Mouse (Mus musculus): ENCODE measurements at regions not wholly inside any gene's neighbourhood (a gene's known extent, or its start where the extent isn't known, plus 50 kb on each side); places are given as distances from the start of the nearest gene placed in this dataset.

DNA sequence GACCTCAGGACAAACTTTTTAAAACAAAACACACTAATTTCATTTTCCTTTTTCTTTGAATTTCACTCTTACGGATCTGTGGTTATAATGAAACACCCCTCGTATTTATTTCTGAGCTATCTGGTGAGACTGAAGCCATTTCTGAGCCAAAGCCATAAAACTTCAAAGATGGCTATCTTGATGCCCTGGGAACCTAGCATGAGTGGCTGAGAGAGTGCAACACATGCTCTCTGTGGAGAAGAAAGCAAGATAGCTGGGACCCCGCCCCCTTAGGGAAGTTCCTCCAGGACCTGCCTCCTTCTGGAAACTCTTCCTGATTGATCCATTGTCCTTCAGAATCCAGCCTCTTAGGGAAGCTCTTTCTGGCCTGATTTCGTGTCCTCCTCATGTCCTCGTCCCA is 57.6 kb upstream of the Myb start:
- 86% methylated on average over 5 of the region's 5 CpGs for WGBS
- no peak for TF ChIP-seq CTCF (IDR thresholded peaks at IDR 0.05; ENCODE audit: low read depth)
- Histone ChIP-seq H3K9me3 (ENCODE audit: low read length) (no peaks in the 10 kb centered on the region), H3K9ac (no peak overlapping the region), H3K36me3 (ENCODE audit: insufficient read depth) (no peaks in the 10 kb centered on the region), H3K4me3 (ENCODE audit: low read depth, low read length) (no peak overlapping the region), H3K4me1 (ENCODE audit: insufficient read depth) (no peaks in the 10 kb centered on the region), H3K27me3 (ENCODE audit: insufficient read depth, low read length) (no peaks in the 10 kb centered on the region), H3K27ac (ENCODE audit: low read depth, low read length) (no peak overlapping the region), H3K4me2 (ENCODE audit: low read depth) (no peak overlapping the region)
- ATAC-seq: no peak
- DNase-seq: no peak

DNA sequence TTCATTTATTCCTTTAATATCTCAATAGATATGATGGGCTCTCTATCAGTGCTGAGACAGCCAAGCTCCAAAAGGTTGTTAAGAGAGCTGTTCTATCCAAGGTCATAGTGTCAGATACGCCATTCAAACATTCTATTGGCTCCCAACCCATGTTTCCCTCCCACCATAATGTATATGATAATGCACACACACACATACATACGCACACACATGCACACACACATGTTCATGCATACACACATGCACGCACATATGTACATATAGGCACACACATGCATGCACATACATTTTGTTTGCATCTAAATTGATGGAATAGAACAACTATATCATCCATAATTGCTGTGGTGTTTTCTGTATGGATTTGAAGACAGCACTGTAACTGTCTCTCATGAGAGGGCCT is 60.0 kb upstream of the Myb start:
- H3K4me2 ChIP-seq (ENCODE audit: low read depth): no peak overlapping the region
- no peak for TF ChIP-seq CTCF (IDR thresholded peaks at IDR 0.05; ENCODE audit: low read depth)
- ATAC-seq (no peak), DNase-seq (no peak)
- no peaks in the 10 kb centered on the region for H3K27me3 ChIP-seq (ENCODE audit: insufficient read depth, low read length)
- H3K9me3 ChIP-seq (ENCODE audit: low read length): no peaks in the 10 kb centered on the region
- H3K27ac ChIP-seq (ENCODE audit: low read depth, low read length): no peak overlapping the region
- no peaks in the 10 kb centered on the region for H3K4me1 ChIP-seq (ENCODE audit: insufficient read depth)
- WGBS: 94% methylated on average over 3 of the region's 3 CpGs
- H3K4me3 ChIP-seq (ENCODE audit: low read depth, low read length): no peak overlapping the region
- H3K36me3 ChIP-seq (ENCODE audit: insufficient read depth): no peaks in the 10 kb centered on the region
- H3K9ac ChIP-seq: no peak overlapping the region

DNA sequence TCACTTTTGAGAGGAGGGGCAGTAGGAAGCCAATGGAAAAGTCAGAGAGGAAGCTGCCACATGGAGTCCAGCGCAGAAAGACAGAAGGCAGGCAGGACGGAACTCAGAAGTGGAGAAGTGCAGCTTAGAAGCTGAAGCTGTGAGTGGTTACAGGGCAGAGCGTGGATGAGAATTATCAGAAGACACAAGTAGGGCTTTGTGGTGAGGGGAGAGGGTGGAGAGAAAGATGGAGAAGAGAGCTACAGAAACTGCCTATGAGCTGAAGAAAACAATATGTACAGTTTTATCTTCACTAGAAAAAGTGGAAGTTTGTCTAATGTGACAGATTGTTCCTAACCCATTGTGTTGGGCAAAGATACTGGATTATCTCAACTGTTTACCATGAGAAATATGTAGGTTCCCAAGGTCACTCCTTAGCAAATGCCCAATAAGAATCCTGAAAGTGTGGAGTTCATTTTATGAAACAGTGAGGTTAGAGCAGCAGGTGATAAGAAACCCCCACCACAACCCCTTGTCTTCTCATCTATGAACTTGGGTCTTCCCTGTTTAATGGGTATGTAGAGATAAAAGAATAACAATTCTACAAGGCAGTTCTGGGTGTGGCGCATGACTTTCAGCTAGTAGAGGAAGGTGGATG is 60.6 kb upstream of the Myb start:
- H3K36me3 ChIP-seq (ENCODE audit: insufficient read depth): no peaks in the 10 kb centered on the region
- no peaks in the 10 kb centered on the region for H3K4me1 ChIP-seq (ENCODE audit: insufficient read depth)

DNA sequence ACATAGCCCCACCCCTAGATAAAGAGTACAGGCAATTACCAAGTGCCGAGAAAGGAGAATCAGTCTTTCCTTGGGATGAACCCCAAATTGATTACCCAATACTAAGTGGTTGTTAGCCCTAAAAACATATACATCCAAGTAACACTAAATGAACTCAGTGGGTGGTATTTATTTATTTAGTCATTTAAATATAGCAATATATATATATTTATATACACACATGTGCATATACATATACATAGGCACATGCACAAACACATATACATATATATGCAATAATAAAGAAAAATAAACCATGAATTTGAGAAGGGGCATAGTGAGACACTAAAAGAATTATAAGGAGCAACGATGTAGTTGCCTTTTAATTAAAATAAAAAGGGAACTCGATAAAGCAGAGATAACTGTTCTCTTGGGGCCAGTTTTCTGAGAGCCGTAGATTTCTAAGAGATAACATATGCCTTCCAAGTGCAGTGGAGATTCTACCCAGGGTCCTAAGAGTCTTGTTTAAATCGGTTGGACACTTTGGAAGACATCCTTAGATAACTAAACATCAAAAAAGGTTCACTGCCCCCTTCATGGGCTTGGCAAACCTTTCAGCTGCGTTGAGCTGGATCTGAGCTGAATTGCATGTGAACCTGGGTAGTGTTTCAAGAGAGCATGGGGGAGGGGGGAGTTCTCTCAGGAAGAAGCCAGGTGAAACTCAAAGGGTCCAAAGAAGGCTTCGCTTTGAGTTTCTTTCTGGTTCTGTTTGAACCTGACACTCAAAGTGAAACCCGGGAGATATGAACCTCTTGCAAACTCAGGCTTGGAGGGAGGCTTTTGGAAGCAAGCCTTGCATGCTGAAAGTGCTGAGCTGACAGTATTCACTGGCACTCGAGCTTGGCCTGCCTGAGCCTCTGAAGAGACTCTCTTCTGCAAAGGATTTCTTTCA is 61.6 kb upstream of the Myb start:
- no peaks in the 10 kb centered on the region for H3K27me3 ChIP-seq (ENCODE audit: insufficient read depth, low read length)
- H3K36me3 ChIP-seq (ENCODE audit: insufficient read depth): no peaks in the 10 kb centered on the region
- no peak overlapping the region for H3K9ac ChIP-seq
- no peaks in the 10 kb centered on the region for H3K9me3 ChIP-seq (ENCODE audit: low read length)
- WGBS: 73% methylated on average over 9 of the region's 9 CpGs
- no peaks in the 10 kb centered on the region for H3K4me1 ChIP-seq (ENCODE audit: insufficient read depth)
- no peak for DNase-seq
- H3K4me3 ChIP-seq (ENCODE audit: low read depth, low read length): no peak overlapping the region
- no peak for ATAC-seq
- TF ChIP-seq CTCF (IDR thresholded peaks at IDR 0.05; ENCODE audit: low read depth): no peak
- no peak overlapping the region for H3K4me2 ChIP-seq (ENCODE audit: low read depth)
- no peak overlapping the region for H3K27ac ChIP-seq (ENCODE audit: low read depth, low read length)

More for the DNA sequence above, 60.6 kb upstream of the Myb start:
- no peak overlapping the region for H3K9ac ChIP-seq
- no peaks in the 10 kb centered on the region for H3K27me3 ChIP-seq (ENCODE audit: insufficient read depth, low read length)
- ATAC-seq (no peak), DNase-seq (no peak)
- H3K4me3 ChIP-seq (ENCODE audit: low read depth, low read length): no peak overlapping the region
- H3K4me2 ChIP-seq (ENCODE audit: low read depth): no peak overlapping the region
- H3K27ac ChIP-seq (ENCODE audit: low read depth, low read length): no peak overlapping the region
- no peak for TF ChIP-seq CTCF (IDR thresholded peaks at IDR 0.05; ENCODE audit: low read depth)
- H3K9me3 ChIP-seq (ENCODE audit: low read length): no peaks in the 10 kb centered on the region
- WGBS: 94% methylated on average over 4 of the region's 4 CpGs

DNA sequence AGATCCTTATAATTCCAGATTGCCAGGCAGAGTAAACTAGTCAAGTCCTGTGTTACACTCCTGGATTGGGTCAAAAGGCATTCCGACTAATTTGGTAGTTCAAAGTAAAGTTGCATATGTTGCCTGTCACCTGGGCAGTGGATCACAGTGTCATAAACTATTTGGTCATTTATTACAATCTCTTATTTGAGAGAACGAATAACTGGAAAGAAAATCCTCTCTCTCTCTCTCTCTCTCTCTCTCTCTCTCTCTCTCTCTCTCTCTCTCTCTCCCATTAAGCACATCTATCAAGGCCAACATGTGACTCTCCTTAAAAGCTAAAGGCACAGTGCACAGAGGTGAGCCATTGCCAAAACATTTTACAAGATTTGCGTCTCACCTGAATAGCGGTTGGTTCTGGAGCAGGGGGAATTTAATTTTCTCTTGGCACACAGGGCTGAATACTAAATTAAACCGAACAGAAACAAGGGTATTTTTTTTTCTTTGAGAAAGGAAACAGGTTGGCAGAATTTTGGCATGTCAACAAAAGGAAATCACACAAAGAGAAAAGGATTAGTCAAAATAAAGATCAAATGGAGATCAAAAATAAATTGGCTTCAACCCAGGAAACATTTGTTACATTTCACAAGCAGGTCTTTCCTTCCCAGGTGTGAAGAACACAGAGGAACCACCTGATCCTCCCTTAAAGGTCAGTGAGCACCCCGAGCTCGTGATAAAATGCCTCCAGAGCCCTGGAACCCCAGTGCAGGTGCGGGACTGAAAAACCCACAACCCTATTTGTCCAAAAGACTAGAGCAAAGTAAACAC is 62.5 kb upstream of the Myb start:
- 63% methylated on average over 8 of the region's 8 CpGs for WGBS
- peak; percentile 51; the same call in 1 of the 2 replicates for ATAC-seq

DNA sequence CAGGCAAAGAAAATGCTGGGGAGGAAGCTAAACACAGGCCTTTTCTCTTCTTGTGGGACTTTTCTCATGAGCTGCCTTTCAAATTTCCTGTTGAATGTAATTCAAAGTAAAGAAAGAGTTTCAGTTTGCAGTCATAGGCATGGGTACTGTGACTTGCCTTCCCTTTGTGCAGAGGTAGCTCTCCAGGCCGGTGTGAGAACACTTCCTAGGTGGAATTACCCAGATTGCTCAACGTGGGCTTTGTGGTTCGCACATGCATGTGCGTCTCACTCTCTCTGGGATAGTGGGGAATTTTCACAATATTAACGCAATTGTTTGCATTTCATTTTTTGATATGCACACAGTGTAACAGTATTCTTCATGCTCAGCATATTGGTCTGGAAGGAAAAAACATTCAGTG is 63.4 kb upstream of the Myb start:
- no peak overlapping the region for H3K27ac ChIP-seq (ENCODE audit: low read depth, low read length)
- H3K4me2 ChIP-seq (ENCODE audit: low read depth): no peak overlapping the region
- DNase-seq (no peak), ATAC-seq (no peak)
- H3K9ac ChIP-seq: no peak overlapping the region
- H3K4me1 ChIP-seq (ENCODE audit: insufficient read depth): no peaks in the 10 kb centered on the region
- WGBS: 91% methylated on average over 5 of the region's 5 CpGs
- TF ChIP-seq CTCF (IDR thresholded peaks at IDR 0.05; ENCODE audit: low read depth): no peak
- no peaks in the 10 kb centered on the region for H3K9me3 ChIP-seq (ENCODE audit: low read length)
- no peaks in the 10 kb centered on the region for H3K27me3 ChIP-seq (ENCODE audit: insufficient read depth, low read length)
- H3K4me3 ChIP-seq (ENCODE audit: low read depth, low read length): no peak overlapping the region
- no peaks in the 10 kb centered on the region for H3K36me3 ChIP-seq (ENCODE audit: insufficient read depth)

More for the DNA sequence above, 62.5 kb upstream of the Myb start:
- H3K27me3 ChIP-seq (ENCODE audit: insufficient read depth, low read length): no peaks in the 10 kb centered on the region
- no peaks in the 10 kb centered on the region for H3K9me3 ChIP-seq (ENCODE audit: low read length)
- no peaks in the 10 kb centered on the region for H3K4me1 ChIP-seq (ENCODE audit: insufficient read depth)
- no peak overlapping the region for H3K27ac ChIP-seq (ENCODE audit: low read depth, low read length)
- H3K4me2 ChIP-seq (ENCODE audit: low read depth): no peak overlapping the region
- H3K36me3 ChIP-seq (ENCODE audit: insufficient read depth): no peaks in the 10 kb centered on the region
- DNase-seq: no peak
- no peak overlapping the region for H3K4me3 ChIP-seq (ENCODE audit: low read depth, low read length)
- no peak for TF ChIP-seq CTCF (IDR thresholded peaks at IDR 0.05; ENCODE audit: low read depth)
- H3K9ac ChIP-seq: no peak overlapping the region
